Mouse (Mus musculus) embryonic facial prominence, embryonic 12.5 days (tissue): ENCODE results near the gene Eme1. TPM values are rescaled to one million over a fixed set of nuclear protein-coding genes. Genes with fewer than 3 reads are reported as not detected.

ENCODE experiments used
- ATAC-seq: fragments of 200-750 bp; cut with Nextera tagmentation; 2 replicates; pipeline ENCODE4 v1.8.0; 2017; ENCODE audit not compliant: insufficient number of reproducible peaks, insufficient read depth, low FRiP score, low TSS enrichment
- H3K27ac ChIP-seq: fragments of 300-500 bp; sonication (generic); 2 replicates; pipeline ENCODE4 v1.5.1; 2016; ENCODE audit warnings: mild to moderate bottlenecking
- H3K27me3 ChIP-seq: fragments of 300-500 bp; sonication (generic); 2 replicates; pipeline ENCODE4 v1.6.1; 2016; ENCODE audit warnings: mild to moderate bottlenecking, moderate library complexity
- H3K36me3 ChIP-seq: fragments of 300-500 bp; sonication (generic); 2 replicates; pipeline ENCODE4 v1.6.1; 2016; ENCODE audit warnings: mild to moderate bottlenecking
- H3K4me1 ChIP-seq: fragments of 300-500 bp; sonication (generic); 2 replicates; pipeline ENCODE4 v1.6.1; 2016
- H3K4me2 ChIP-seq: fragments of 300-500 bp; sonication (generic); replicated peaks from 2 replicates; pipeline ENCODE4 v1.6.1; 2016; ENCODE audit warnings: mild to moderate bottlenecking, moderate library complexity
- H3K4me3 ChIP-seq: fragments of 300-500 bp; sonication (generic); 2 replicates; pipeline ENCODE4 v1.5.1; 2016; ENCODE audit warnings: mild to moderate bottlenecking
- H3K9ac ChIP-seq: fragments of 300-500 bp; sonication (generic); 2 replicates; pipeline ENCODE4 v1.6.1; 2016; ENCODE audit warnings: mild to moderate bottlenecking, moderate library complexity
- H3K9me3 ChIP-seq: fragments of 300-500 bp; sonication (generic); 2 replicates; pipeline ENCODE4 v1.6.1; 2016; ENCODE audit warnings: mild to moderate bottlenecking, moderate library complexity
- WGBS: fragments of 180-500 bp; shearing (Covaris S2); methylation state at CpG from one replicate; pipeline ENCODE4 v1.1.7; 2016; 5-methylcytosine and 5-hydroxymethylcytosine counted together
- polyA plus RNA-seq: library from polyadenylated mRNA; unstranded; fragments of >200 nt; fragmentation: Nextera tagmentation; extraction: Ambion mirVana; gene quantifications from 2 replicates; pipeline ENCODE4 v1.2.1, GENCODE M21; 2016

Eme1 gene
- polyA plus RNA-seq, 1 experiment from 2014 or later = 33.3 TPM

DNA sequence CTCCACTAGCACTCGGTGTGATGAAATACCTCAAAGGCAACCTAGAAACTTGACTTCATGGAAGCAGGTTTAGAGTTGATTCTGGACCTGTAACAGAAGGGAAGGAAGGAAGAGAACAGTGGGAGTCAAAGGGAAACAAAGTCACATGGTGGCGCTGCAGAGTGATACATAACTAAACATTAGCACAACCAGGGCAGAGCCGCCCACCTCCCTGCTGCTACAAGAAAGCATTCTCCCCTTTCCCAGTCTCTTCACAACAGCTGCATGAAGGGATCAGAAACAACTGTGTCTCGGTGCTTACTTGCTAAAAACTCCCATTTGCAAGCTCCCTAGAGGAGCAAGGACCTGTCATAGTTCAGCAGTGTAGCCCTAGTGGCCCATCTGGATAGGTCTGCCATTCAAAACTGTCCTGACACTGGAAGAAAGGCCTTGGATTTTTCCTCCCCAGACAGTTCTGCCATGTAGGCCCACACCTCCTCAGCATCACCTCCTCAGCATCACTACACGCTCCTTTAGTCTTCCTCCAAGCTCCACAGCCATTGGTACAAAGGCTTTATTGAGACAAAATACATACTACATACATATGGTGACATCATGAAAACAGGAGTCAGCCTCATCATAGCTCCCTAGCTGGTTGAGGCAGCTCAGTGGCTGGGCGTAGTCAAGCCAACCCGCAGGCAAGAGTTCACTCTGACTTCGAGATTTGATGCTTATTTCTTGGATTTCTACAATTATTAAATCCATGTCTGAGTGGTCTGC lies 9.1 kb downstream of the Eme1 start:
- no peak overlapping the region for H3K9ac ChIP-seq
- H3K4me1 ChIP-seq = no peaks in the 10 kb centered on the region
- ATAC-seq = no peak
- peaks cover 89% of the 10 kb centered on the region for H3K36me3 ChIP-seq
- no peak overlapping the region for H3K4me2 ChIP-seq
- WGBS = 88% methylated on average over 8 of the region's 8 CpGs
- H3K9me3 ChIP-seq = no peaks in the 10 kb centered on the region
- H3K27ac ChIP-seq = no peak overlapping the region
- no peak overlapping the region for H3K4me3 ChIP-seq
- H3K27me3 ChIP-seq = no peaks in the 10 kb centered on the region

DNA sequence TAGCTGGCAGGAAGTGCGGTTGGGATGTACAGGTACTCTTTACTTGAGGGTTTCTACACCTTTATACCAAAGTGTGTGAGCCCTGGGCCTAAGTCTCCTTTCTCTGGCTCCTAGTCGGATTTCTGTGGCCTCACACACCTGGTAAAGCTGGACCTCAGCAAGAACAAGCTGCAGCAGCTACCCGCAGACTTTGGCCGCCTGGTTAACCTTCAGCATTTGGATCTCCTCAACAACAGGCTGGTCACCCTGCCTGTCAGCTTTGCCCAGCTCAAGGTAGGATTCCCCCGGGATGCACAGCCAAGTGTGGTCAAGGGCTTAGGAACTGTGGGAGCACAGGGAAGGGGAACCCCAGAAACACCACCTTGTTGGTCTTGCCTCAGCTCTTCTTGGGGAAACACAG lies 19.3 kb downstream of the Eme1 start:
- no peaks in the 10 kb centered on the region for H3K27me3 ChIP-seq
- H3K36me3 ChIP-seq = peaks cover 75% of the 10 kb centered on the region
- peaks cover 8% of the 10 kb centered on the region for H3K4me1 ChIP-seq
- no peaks in the 10 kb centered on the region for H3K9me3 ChIP-seq
- no peak overlapping the region for H3K4me3 ChIP-seq
- WGBS = 83% methylated on average over 5 of the region's 5 CpGs
- no peak overlapping the region for H3K9ac ChIP-seq
- no peak for ATAC-seq
- no peak overlapping the region for H3K4me2 ChIP-seq
- no peak overlapping the region for H3K27ac ChIP-seq

DNA sequence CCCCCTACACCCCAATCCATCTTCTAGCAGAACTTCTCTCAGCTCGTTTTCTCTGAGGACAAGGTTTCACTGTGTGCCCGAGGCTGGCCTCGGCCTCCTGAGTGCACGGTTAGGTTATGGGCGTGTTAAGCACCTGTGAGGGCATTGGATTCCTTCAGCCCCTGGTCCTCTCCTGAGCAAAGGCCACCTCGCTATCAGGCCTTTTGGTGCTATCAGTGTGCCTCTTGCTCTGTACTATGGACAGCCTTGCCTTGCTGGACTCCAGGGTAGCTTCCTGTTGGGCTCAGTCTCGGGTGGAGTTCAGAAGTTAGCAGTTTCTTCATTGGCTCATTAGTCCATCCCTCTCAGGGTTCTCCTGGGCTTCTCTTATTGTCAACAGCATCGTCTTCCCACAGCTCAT lies 20.8 kb downstream of the Eme1 start:
- Histone ChIP-seq H3K27ac (no peak overlapping the region), H3K9ac (no peak overlapping the region), H3K4me2 (no peak overlapping the region), H3K36me3 (peaks cover 61% of the 10 kb centered on the region), H3K4me3 (no peak overlapping the region), H3K4me1 (peaks cover 8% of the 10 kb centered on the region), H3K27me3 (no peaks in the 10 kb centered on the region), H3K9me3 (no peaks in the 10 kb centered on the region)
- ATAC-seq = no peak
- 87% methylated on average over 8 of the region's 8 CpGs for WGBS

GRCm38 (mm10) chr11:94631969-94632368 lies 21.8 kb downstream of the Eme1 start:
- Histone ChIP-seq H3K27me3 (no peaks in the 10 kb centered on the region), H3K4me1 (peaks cover 8% of the 10 kb centered on the region), H3K36me3 (peaks cover 51% of the 10 kb centered on the region), H3K4me3 (no peak overlapping the region), H3K4me2 (no peak overlapping the region), H3K27ac (no peak overlapping the region), H3K9ac (no peak overlapping the region), H3K9me3 (no peaks in the 10 kb centered on the region)
- no peak for ATAC-seq
- WGBS = 96% methylated on average over 5 of the region's 5 CpGs

DNA sequence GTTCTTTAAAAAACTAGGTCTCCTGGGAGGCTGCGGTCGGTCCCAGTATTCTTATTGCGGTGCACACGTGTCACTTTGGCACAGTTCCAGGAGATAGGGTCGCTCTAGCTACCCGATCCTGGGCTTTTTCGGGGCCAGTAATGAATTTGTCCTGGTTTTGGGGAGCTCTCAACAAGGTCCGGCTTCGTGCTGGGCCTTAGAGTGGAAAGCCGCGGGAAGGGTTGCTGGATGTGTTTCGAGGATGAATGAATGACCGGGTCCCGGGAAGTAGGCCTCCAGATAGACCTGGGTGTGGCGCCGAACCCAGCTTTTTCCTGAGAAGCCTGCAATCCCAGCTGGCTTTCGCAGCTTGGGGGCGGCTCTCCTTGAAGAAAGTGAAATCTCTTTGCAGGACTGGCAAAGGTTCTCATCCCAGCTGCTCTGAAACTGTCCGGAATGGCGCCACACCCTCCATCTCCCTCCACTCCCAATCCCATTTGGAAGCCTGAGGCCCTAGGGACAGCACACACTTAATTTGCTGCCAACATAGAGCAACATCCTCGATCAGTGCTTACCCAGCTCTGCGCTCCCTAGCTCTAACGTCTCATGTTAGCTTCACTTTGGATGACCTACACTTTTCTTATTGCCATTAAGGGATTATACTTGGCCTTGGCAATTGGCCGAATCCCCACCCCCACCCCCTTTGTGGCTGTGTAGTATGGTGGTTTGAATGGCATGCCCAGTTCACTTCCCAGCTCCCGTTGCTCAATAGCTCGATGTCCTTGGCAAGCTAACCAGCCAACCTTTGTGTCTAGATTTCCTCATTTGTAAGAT lies 23.4 kb downstream of the Eme1 start:
- Histone ChIP-seq H3K9ac (peak overlapping the region; percentile 87), H3K4me1 (peaks cover 8% of the 10 kb centered on the region), H3K9me3 (no peaks in the 10 kb centered on the region), H3K4me2 (peak overlapping the region; percentile 91), H3K36me3 (peaks cover 35% of the 10 kb centered on the region), H3K4me3 (peak overlapping the region; percentile 97), H3K27me3 (no peaks in the 10 kb centered on the region), H3K27ac (peak overlapping the region; percentile 63)
- WGBS = 13% methylated on average over 26 of the region's 26 CpGs
- no peak for ATAC-seq

GRCm38 (mm10) chr11:94629884-94630198 lies 23.9 kb downstream of the Eme1 start:
- H3K4me2 ChIP-seq = peak overlapping the region; percentile 91
- peaks cover 8% of the 10 kb centered on the region for H3K4me1 ChIP-seq
- ATAC-seq = peak; percentile 28; the same call in 1 of the 2 replicates
- H3K9ac ChIP-seq = peak overlapping the region; percentile 87
- H3K36me3 ChIP-seq = peaks cover 29% of the 10 kb centered on the region
- H3K27ac ChIP-seq = peak overlapping the region; percentile 63
- H3K27me3 ChIP-seq = no peaks in the 10 kb centered on the region
- no peaks in the 10 kb centered on the region for H3K9me3 ChIP-seq
- H3K4me3 ChIP-seq = peak overlapping the region; percentile 97
- under 1% methylated on average over 27 of the region's 28 CpGs for WGBS

DNA sequence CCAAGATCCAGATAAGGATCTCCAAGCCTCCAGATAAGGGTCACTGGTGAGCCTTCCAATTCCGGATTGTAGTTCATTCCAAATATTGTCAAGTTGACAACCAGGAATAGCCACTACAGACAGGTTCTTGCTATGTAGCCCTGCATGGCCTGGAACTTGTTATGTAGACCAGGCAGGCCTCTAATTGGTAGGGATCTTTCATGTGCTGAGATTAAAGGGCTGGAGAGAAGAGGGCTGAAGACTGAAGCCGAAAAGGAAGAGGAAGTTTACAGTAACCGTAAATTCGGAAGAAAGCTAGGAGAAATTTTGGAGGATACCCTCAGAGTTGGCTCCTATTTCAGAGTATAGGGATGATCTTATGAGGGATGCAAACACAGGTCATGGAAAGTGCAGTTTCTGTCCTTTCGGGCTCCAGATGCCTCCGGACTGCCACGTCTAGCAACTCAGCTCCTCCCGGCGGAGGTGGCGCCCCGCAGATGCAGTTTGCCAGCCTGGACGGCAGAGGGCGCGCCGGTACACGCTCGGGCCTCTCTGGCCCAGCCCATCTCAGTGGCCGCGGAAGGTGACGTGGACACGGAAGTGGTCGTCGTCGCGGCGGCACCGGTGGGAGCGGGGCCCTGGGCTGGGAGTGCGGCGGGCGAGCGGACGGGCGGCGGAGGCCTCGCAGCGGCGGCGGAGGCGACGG lies 24.4 kb downstream of the Eme1 start, which contains the start of gene Lrrc59:
Gene Lrrc59 (plus strand): TSS at position 569 of the 685 bp plus-strand sequence.
- Histone ChIP-seq H3K4me1 (peaks cover 8% of the 10 kb centered on the region), H3K9ac (peak within 1 kb of the TSS; percentile 87), H3K36me3 (peaks cover 24% of the 10 kb centered on the region), H3K27ac (peak within 1 kb of the TSS; percentile 63), H3K27me3 (no peaks in the 10 kb centered on the region), H3K4me3 (peak within 1 kb of the TSS; percentile 97), H3K4me2 (peak within 1 kb of the TSS; percentile 91), H3K9me3 (no peaks in the 10 kb centered on the region)
- WGBS = 5% methylated on average over 41 of the region's 41 CpGs
- ATAC-seq = peak; percentile 94

- no peak overlapping the region for H3K4me3 ChIP-seq
- no peaks in the 10 kb centered on the region for H3K36me3 ChIP-seq
- WGBS = 71% methylated on average over 2 of the region's 2 CpGs
- no peak overlapping the region for H3K4me2 ChIP-seq
- H3K27me3 ChIP-seq = no peaks in the 10 kb centered on the region
- H3K9ac ChIP-seq = no peak overlapping the region
- H3K9me3 ChIP-seq = no peaks in the 10 kb centered on the region
- no peak overlapping the region for H3K27ac ChIP-seq
- no peaks in the 10 kb centered on the region for H3K4me1 ChIP-seq
- no peak for ATAC-seq
These were observed 31.6 kb downstream of the Eme1 start for GRCm38 (mm10) chr11:94622162-94622561.

GRCm38 (mm10) chr11:94621458-94621852 lies 32.3 kb downstream of the Eme1 start:
- H3K27me3 ChIP-seq = no peaks in the 10 kb centered on the region
- H3K4me2 ChIP-seq = no peak overlapping the region
- no peak overlapping the region for H3K9ac ChIP-seq
- H3K27ac ChIP-seq = no peak overlapping the region
- H3K4me1 ChIP-seq = no peaks in the 10 kb centered on the region
- no peaks in the 10 kb centered on the region for H3K36me3 ChIP-seq
- no peak for ATAC-seq
- no peaks in the 10 kb centered on the region for H3K9me3 ChIP-seq
- H3K4me3 ChIP-seq = no peak overlapping the region

GRCm38 (mm10) chr11:94620766-94621457 lies 32.9 kb downstream of the Eme1 start:
- no peak overlapping the region for H3K27ac ChIP-seq
- H3K4me2 ChIP-seq = no peak overlapping the region
- no peaks in the 10 kb centered on the region for H3K27me3 ChIP-seq
- H3K4me1 ChIP-seq = no peaks in the 10 kb centered on the region
- no peak overlapping the region for H3K4me3 ChIP-seq
- ATAC-seq = no peak
- H3K9ac ChIP-seq = no peak overlapping the region
- no peaks in the 10 kb centered on the region for H3K9me3 ChIP-seq
- WGBS = 67% methylated on average over 6 of the region's 6 CpGs
- H3K36me3 ChIP-seq = no peaks in the 10 kb centered on the region

DNA sequence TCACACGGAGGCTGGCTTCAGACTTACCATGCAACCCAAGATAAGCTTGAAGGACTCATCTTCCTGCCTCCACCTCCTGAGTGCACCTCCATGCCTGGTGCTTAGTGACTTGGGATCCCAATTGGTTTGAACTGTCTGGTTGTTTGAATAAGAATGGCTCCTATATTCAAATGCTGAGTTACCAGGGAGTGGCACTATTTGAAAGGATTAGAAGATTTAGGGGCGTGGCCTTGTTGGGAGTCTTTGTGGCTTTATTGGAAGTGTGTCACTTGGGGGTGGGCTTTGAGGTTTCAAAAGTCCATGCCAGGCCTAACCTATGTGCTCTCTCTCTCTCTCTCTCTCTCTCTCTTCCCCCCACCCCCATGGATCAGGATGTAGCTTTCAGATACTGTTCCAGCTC lies 36.1 kb downstream of the Eme1 start:
- no peaks in the 10 kb centered on the region for H3K27me3 ChIP-seq
- no peak overlapping the region for H3K27ac ChIP-seq
- H3K9me3 ChIP-seq = no peaks in the 10 kb centered on the region
- no peaks in the 10 kb centered on the region for H3K4me1 ChIP-seq
- no peak overlapping the region for H3K9ac ChIP-seq
- H3K4me2 ChIP-seq = no peak overlapping the region
- H3K4me3 ChIP-seq = no peak overlapping the region
- H3K36me3 ChIP-seq = no peaks in the 10 kb centered on the region
- ATAC-seq = no peak
- WGBS = 95% methylated on average over 2 of the region's 2 CpGs
